Mouse (Mus musculus): ENCODE measurements at regions not wholly inside any gene's neighbourhood (a gene's known extent, or its start where the extent isn't known, plus 50 kb on each side); places are given as distances from the start of the nearest gene placed in this dataset.

DNA sequence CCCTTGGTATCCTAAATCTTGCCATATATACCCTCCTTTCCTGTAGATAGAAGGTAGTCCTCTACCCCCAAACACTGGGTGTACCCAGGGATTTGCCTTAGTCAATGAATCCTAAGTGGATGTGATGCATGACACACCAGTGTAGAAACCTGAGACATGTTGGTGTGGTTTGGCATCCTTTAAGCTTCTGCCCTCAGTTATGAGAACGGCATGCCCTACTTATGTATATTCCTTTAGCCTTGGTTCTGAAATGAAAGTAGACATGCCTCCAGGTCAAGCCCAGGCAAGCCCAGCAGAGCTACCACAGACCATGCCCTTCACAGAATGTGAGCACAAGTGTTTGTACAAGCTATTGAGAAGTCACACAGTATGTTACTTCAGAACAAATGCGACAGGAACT lies 608.4 kb upstream of the 2610301B20Rik start:
- TF ChIP-seq CTCF (IDR thresholded peaks at IDR 0.05; ENCODE audit: control insufficient read depth, insufficient read depth, insufficient read length) (no peak), MAX (IDR thresholded peaks at IDR 0.05) (no peak), MYOG (IDR thresholded peaks at IDR 0.05; ENCODE audit: control insufficient read depth, extremely low read depth, insufficient read length) (no peak), FOSL1 (IDR thresholded peaks at IDR 0.05; ENCODE audit: insufficient read depth, low read length, poor library complexity, severe bottlenecking) (no peak)

Measured in C2C12 (cell line).